Mouse (Mus musculus) kidney, postnatal 4 days (tissue): Measurements from ENCODE around the gene Pnkp.

ENCODE experiments used
- DNase-seq, 2 experiments: peaks; one replicate each; pipeline ENCODE4 v3.0.0; 2021; ENCODE audit warnings: mixed read lengths in 2 of 2

The Pnkp gene

GRCm38 (mm10) chr7:44857042-44857552 lies at the start of gene Pnkp:
TSS of gene Pnkp (plus strand) at chr7:44857139.
- DNase-seq, result peak; percentile 87 to 92

GRCm38 (mm10) chr7:44808927-44809326 lies 48.0 kb upstream of the Pnkp start:
- DNase-seq, result no peak

- no peak for DNase-seq
Measured at GRCm38 (mm10) chr7:44809466-44809865, 47.5 kb upstream of the Pnkp start.

GRCm38 (mm10) chr7:44810365-44810764 lies 46.6 kb upstream of the Pnkp start:
- DNase-seq, result no peak

- DNase-seq, result peak in 1 of 2 experiments; percentile 0
Measured at GRCm38 (mm10) chr7:44810819-44811557, 46.0 kb upstream of the Pnkp start.

- peak in 1 of 2 experiments; percentile 1 for DNase-seq
Measured at GRCm38 (mm10) chr7:44812651-44813325, 44.2 kb upstream of the Pnkp start.

GRCm38 (mm10) chr7:44813985-44814384 lies 43.0 kb upstream of the Pnkp start:
- DNase-seq, result peak in 1 of 2 experiments; percentile 1

- peak in 1 of 2 experiments; percentile 2 for DNase-seq
Measured at GRCm38 (mm10) chr7:44814423-44814822, 42.5 kb upstream of the Pnkp start.

- peak in 1 of 2 experiments; percentile 9 for DNase-seq
Measured at GRCm38 (mm10) chr7:44814952-44815553, 41.9 kb upstream of the Pnkp start.

GRCm38 (mm10) chr7:44815721-44816469 lies 41.0 kb upstream of the Pnkp start, which contains the start of the genes Nup62 and Il4i1:
TSS of gene Nup62 (plus strand) at chr7:44816088.
TSS of gene Il4i1 (plus strand) at chr7:44816387.
- peak; percentile 100 for DNase-seq

- DNase-seq, result peak; percentile 79 to 88
Measured at GRCm38 (mm10) chr7:44816470-44817021, 40.4 kb upstream of the Pnkp start, which contains the start of gene Atf5. TSS of gene Atf5 (minus strand) at chr7:44816658.

GRCm38 (mm10) chr7:44817441-44817840 lies 39.5 kb upstream of the Pnkp start:
- no peak for DNase-seq

GRCm38 (mm10) chr7:44818164-44818563 lies 38.8 kb upstream of the Pnkp start:
- DNase-seq, result peak in 1 of 2 experiments; percentile 0

GRCm38 (mm10) chr7:44818751-44819235 lies 38.1 kb upstream of the Pnkp start:
- DNase-seq, result peak; percentile 70 to 73

- peak; percentile 0 for DNase-seq
Measured at GRCm38 (mm10) chr7:44819391-44819790, 37.5 kb upstream of the Pnkp start.

- peak; percentile 0 to 1 for DNase-seq
Measured at GRCm38 (mm10) chr7:44819863-44820262, 37.1 kb upstream of the Pnkp start.

- peak; percentile 0 for DNase-seq
Measured at GRCm38 (mm10) chr7:44820525-44820924, 36.4 kb upstream of the Pnkp start.

- peak; percentile 3 to 6 for DNase-seq
Measured at GRCm38 (mm10) chr7:44821666-44822448, 35.1 kb upstream of the Pnkp start.

GRCm38 (mm10) chr7:44823409-44823808 lies 33.5 kb upstream of the Pnkp start:
- DNase-seq, result no peak

GRCm38 (mm10) chr7:44824872-44825271 lies 32.1 kb upstream of the Pnkp start:
- peak; percentile 89 for DNase-seq

- DNase-seq, result no peak
Measured at GRCm38 (mm10) chr7:44826771-44827170, 30.2 kb upstream of the Pnkp start.
